Mouse (Mus musculus) forebrain, embryonic 10.5 days (tissue): Measurements from ENCODE around the gene Syt2. TPM values are rescaled to one million over a fixed set of nuclear protein-coding genes. Genes with fewer than 3 reads are reported as not detected.

ENCODE experiments used
- DNase-seq: peaks from one replicate; pipeline ENCODE4 v3.0.0-alpha.2; 2017; ENCODE audit warnings: low spot score; ENCODE audit errors: extremely low spot score
- H3K27ac ChIP-seq: fragments of 300-500 bp; sonication (generic); 2 replicates; pipeline ENCODE4 v1.5.1; 2016; ENCODE audit warnings: mild to moderate bottlenecking
- H3K27me3 ChIP-seq: fragments of 300-500 bp; sonication (generic); 2 replicates; pipeline ENCODE4 v1.6.1; 2016; ENCODE audit warnings: mild to moderate bottlenecking; ENCODE audit not compliant: poor library complexity, severe bottlenecking
- H3K36me3 ChIP-seq: fragments of 300-500 bp; sonication (generic); replicated peaks from 2 replicates; pipeline ENCODE4 v1.6.1; 2016; ENCODE audit warnings: mild to moderate bottlenecking, moderate library complexity
- H3K4me1 ChIP-seq: fragments of 300-500 bp; sonication (generic); 2 replicates; pipeline ENCODE4 v1.6.1; 2016
- H3K4me3 ChIP-seq: fragments of 300-500 bp; sonication (generic); 2 replicates; pipeline ENCODE4 v1.5.1; 2016; ENCODE audit warnings: mild to moderate bottlenecking, moderate library complexity
- H3K9me3 ChIP-seq: fragments of 300-500 bp; sonication (generic); 2 replicates; pipeline ENCODE4 v1.6.1; 2016; ENCODE audit warnings: mild to moderate bottlenecking, moderate library complexity
- WGBS: fragments of 180-500 bp; shearing (Covaris S2); methylation state at CpG from one replicate; pipeline ENCODE4 v1.1.7; 2016; 5-methylcytosine and 5-hydroxymethylcytosine counted together
- microRNA-seq: library from miRNA; unstranded; fragments of <30 nt; microRNA quantifications from one replicate; pipeline ENCODE4, GENCODE M21; 2017
- polyA plus RNA-seq: library from polyadenylated mRNA; unstranded; fragments of >200 nt; fragmentation: Nextera tagmentation; extraction: Ambion mirVana; gene quantifications from 2 replicates; pipeline ENCODE4 v1.2.1, GENCODE M21; 2016

Gene Syt2
- polyA plus RNA-seq, 1 experiment from 2014 or later, result 0.95 TPM

DNA sequence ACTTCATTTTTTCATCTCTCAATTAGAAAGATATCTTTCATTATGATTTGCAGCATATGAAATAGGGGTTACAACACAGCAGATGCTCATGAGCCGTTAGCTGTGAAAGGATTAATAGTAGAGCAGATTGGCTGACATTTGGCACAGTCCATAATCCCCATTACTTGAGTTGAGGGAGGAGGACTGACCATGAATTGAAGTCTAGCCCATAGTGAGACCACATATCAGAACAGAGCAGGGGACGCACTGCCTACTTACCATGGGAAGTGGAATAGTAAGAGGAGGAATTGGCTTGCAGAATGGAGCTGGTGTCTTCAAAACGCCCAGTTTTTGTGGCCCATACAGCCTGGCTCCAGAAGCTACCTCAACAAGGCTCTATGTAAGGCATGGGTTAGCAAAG is 150.1 kb downstream of the Syt2 start:
- Histone ChIP-seq H3K27me3 (no peaks in the 10 kb centered on the region), H3K9me3 (peaks cover 8% of the 10 kb centered on the region), H3K4me1 (no peaks in the 10 kb centered on the region), H3K4me3 (no peak overlapping the region), H3K27ac (no peak overlapping the region), H3K36me3 (peaks cover 14% of the 10 kb centered on the region)
- no peak for DNase-seq
- WGBS, result 84% methylated on average over 3 of the region's 3 CpGs

DNA sequence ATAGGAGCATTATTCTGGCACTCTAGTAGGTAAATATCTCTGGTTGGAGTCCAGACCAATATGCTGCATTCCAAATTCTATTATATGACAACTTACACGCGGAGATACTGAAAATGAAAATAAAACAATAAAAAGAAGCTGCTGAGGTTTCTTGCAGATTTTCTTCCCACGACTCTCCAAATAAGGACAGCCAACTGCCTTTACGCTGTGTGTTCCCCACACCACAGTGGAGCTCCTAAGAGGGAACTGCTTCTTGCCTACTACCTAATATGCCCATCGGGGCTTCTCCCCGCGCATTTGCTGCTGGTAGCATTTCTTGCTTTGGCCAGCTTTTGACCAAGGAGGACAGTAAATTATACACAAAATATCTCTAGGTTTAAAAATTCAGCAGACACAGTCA is 155.3 kb downstream of the Syt2 start:
- Histone ChIP-seq H3K4me3 (no peak overlapping the region), H3K27me3 (no peaks in the 10 kb centered on the region), H3K27ac (no peak overlapping the region), H3K4me1 (peaks cover 28% of the 10 kb centered on the region), H3K9me3 (peaks cover 8% of the 10 kb centered on the region), H3K36me3 (peaks cover 14% of the 10 kb centered on the region)
- no peak for DNase-seq
- WGBS, result 96% methylated on average over 7 of the region's 7 CpGs

DNA sequence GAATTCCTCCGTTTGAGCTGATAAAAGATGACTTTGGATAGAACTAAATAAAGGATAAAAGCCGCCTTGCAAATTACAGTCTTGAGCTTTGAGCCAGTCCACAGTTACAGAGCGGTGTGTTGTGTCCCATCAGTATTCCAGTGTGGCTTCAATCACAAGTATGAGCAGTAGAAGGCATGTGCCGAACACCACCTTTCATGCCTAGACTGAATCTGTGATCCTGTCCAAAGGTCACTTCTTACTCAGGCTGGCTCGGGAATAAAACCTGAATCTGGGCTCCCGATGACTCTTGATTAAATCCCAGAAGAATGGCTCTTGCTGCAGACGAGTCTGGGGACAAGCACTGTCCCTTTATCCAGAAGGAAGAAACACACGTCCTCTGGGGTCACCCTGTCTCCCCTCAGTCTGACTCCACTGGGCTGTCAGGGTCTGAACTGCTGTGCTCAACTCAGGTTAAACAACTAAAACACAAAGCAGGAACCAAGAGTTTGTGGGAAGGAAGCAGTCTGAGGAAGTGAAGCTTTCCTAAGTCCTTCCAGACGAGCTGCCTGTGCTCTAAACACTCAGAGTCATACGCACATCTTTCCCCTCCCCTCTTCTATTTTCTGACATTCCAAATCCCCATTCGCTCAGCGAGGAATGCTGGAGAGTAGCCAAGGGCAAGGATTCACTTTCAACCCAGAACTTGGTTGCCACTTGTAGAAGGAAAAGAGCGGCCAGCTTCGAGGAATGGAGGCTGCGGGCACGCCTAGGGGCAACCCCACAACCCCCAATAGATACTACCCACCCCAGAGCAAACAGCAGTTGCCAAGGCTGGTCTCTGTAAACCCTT is 157.0 kb downstream of the Syt2 start:
- DNase-seq, result no peak
- H3K27me3 ChIP-seq, result no peaks in the 10 kb centered on the region
- WGBS, result 74% methylated on average over 16 of the region's 16 CpGs
- peak overlapping the region; percentile 60 for H3K27ac ChIP-seq
- peaks cover 14% of the 10 kb centered on the region for H3K36me3 ChIP-seq
- peaks cover 28% of the 10 kb centered on the region for H3K4me1 ChIP-seq
- H3K9me3 ChIP-seq, result peaks cover 8% of the 10 kb centered on the region
- H3K4me3 ChIP-seq, result no peak overlapping the region

DNA sequence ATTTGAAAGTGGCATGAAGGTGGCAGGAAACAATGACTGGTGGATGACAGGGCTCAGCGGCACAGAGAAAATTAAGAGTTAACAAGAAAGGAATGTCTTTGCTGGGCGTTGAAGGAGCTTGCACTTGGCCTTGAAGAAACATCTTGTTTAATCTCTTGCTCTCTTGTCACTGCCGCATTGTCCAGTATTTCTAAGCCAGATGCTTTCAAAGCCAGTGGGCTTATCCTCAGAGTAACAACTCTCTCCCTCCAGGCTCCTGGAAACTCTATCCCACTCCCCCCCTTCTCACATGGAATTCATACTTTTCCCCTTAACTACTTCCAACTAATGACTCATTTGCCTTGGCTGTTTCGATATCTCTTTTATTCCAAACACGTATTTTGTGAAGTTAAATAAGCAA is 157.9 kb downstream of the Syt2 start:
- Histone ChIP-seq H3K36me3 (peaks cover 5% of the 10 kb centered on the region), H3K9me3 (peaks cover 4% of the 10 kb centered on the region), H3K27ac (peak overlapping the region; percentile 60; the same call in 1 of the 2 replicates), H3K4me3 (no peak overlapping the region), H3K27me3 (no peaks in the 10 kb centered on the region), H3K4me1 (peaks cover 28% of the 10 kb centered on the region)
- DNase-seq, result no peak
- 62% methylated on average over 5 of the region's 5 CpGs for WGBS

DNA sequence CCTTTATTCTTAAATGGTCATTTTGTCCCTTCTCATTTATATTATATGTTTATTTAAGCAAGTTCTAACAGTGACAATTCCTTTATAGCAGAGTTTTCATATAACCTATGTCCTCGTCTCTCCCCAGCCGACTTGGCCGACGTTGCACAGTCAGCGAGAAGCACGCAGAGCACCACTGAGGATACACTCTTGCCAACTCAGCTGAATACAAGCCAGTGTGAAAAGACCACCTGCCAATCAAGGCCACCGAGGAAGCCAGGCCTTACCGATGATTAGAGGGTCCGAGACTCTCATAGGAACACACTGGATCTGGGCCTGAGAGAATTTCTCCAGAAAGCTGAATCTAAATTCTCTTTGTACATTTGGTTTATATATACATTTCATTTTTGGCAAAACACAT is 159.0 kb downstream of the Syt2 start:
- H3K4me1 ChIP-seq, result peaks cover 28% of the 10 kb centered on the region
- no peak overlapping the region for H3K4me3 ChIP-seq
- H3K27ac ChIP-seq, result no peak overlapping the region
- no peaks in the 10 kb centered on the region for H3K36me3 ChIP-seq
- H3K9me3 ChIP-seq, result no peaks in the 10 kb centered on the region
- WGBS, result 88% methylated on average over 9 of the region's 9 CpGs
- no peak for DNase-seq
- no peaks in the 10 kb centered on the region for H3K27me3 ChIP-seq

Small RNA genes within 50 kb of the gene (microRNA-seq; reads per million reads assigned to microRNA genes)
- gene Gm22232, result not detected

Other genes with a start within 250 kb of the Syt2 start
- 30.0 and 31.6 TPM in 2 replicates for gene Cyb5r1, start 241.1 kb upstream of the Syt2 start, polyA plus RNA-seq
- 70.5 and 71.1 TPM in 2 replicates for gene Adipor1, start 231.3 kb upstream of the Syt2 start, polyA plus RNA-seq
- 39.0 and 39.5 TPM in 2 replicates for gene Klhl12, start 191.1 kb upstream of the Syt2 start, polyA plus RNA-seq
- 40.7 and 41.5 TPM in 2 replicates for gene Rabif, start 152.0 kb upstream of the Syt2 start, polyA plus RNA-seq
- gene Mgat4e, start 97.0 kb upstream of the Syt2 start, polyA plus RNA-seq, result not detected in 2 replicates
- 60.6 and 62.1 TPM in 2 replicates for gene Kdm5b, start 86.5 kb upstream of the Syt2 start, polyA plus RNA-seq